Mouse (Mus musculus) embryonic facial prominence, embryonic 11.5 days (tissue): ENCODE data around the gene Tmppe. TPM values are rescaled to one million over a fixed set of nuclear protein-coding genes. Genes with fewer than 3 reads are reported as not detected.
A peak's percentile ranks its signal among the peaks of the same experiment; 100 is the strongest.

ENCODE experiments used
- ATAC-seq: fragments of 200-750 bp; cut with Nextera tagmentation; replicated peaks from 2 replicates; pipeline ENCODE4 v1.8.0; 2017; ENCODE audit warnings: low read depth; ENCODE audit not compliant: insufficient number of reproducible peaks, low FRiP score, low TSS enrichment
- DNase-seq: peaks from one replicate; pipeline ENCODE4 v3.0.0-alpha.2; 2015; ENCODE audit warnings: low spot score
- H3K27ac ChIP-seq: fragments of 300-500 bp; sonication (generic); replicated peaks from 2 replicates; pipeline ENCODE4 v1.5.1; 2014; ENCODE audit warnings: mild to moderate bottlenecking, low read depth, low read length, control low read depth
- H3K27me3 ChIP-seq: fragments of 300-500 bp; sonication (generic); 2 replicates; pipeline ENCODE4 v1.6.1; 2014; ENCODE audit warnings: mild to moderate bottlenecking, low read length, moderate library complexity, mixed read lengths; ENCODE audit not compliant: control insufficient read depth, insufficient read depth
- H3K36me3 ChIP-seq: fragments of 300-500 bp; sonication (generic); replicated peaks from 2 replicates; pipeline ENCODE4 v1.6.1; 2014; ENCODE audit warnings: low read depth, mild to moderate bottlenecking, low read length, moderate library complexity, mixed read lengths; ENCODE audit not compliant: control insufficient read depth, insufficient read depth
- H3K4me1 ChIP-seq: fragments of 300-500 bp; sonication (generic); 2 replicates; pipeline ENCODE4 v1.6.1; 2014; ENCODE audit warnings: low read length, mixed read lengths; ENCODE audit not compliant: control insufficient read depth, insufficient read depth
- H3K4me2 ChIP-seq: fragments of 300-500 bp; sonication (generic); 2 replicates; pipeline ENCODE4 v1.6.1; 2014; ENCODE audit warnings: low read depth, mild to moderate bottlenecking, control low read depth, low read length, moderate library complexity
- H3K4me3 ChIP-seq: fragments of 300-500 bp; sonication (generic); 2 replicates; pipeline ENCODE4 v1.5.1; 2014; ENCODE audit warnings: low read depth, low read length, control low read depth
- H3K9ac ChIP-seq: fragments of 300-500 bp; sonication (generic); replicated peaks from 2 replicates; pipeline ENCODE4 v1.6.1; 2014; ENCODE audit warnings: mild to moderate bottlenecking, control low read depth, low read length
- H3K9me3 ChIP-seq: fragments of 300-500 bp; sonication (generic); replicated peaks from 2 replicates; pipeline ENCODE4 v1.6.1; 2016; ENCODE audit warnings: mild to moderate bottlenecking, low read length, inconsistent platforms, mixed read lengths; ENCODE audit not compliant: control insufficient read depth
- WGBS: fragments of 180-500 bp; shearing (Covaris S2); extraction: QIAGEN DNeasy Blood & Tissue Kit; methylation state at CpG from one replicate; pipeline ENCODE4 v1.1.7; 2014; 5-methylcytosine and 5-hydroxymethylcytosine counted together
- polyA plus RNA-seq: library from polyadenylated mRNA; unstranded; fragments of >200 nt; fragmentation: Nextera tagmentation; extraction: Ambion mirVana; gene quantifications from 2 replicates; pipeline ENCODE4 v1.2.1, GENCODE M21; 2014

Gene Tmppe
- polyA plus RNA-seq, 1 experiment from 2014 or later: 2.2 TPM

DNA sequence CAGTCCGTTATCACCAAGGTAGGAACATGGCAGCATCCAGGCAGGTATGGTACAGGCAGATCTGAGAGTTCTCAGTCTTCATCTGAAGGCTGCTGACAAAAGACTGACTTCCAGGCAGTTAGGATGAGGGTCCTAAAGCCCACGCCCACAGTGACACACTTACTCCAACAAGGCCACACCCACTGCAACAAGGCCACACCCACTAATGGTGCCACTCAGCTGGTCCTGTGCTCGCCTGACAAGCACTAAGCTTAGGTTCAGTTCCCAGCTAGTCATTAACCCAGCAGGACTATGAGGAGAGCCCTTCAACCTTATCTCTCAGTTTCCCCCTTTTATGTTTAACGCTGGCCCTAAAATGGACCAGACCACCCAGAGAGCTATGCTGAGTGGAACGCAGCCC is 47.8 kb downstream of the Tmppe start:
- no peaks in the 10 kb centered on the region for H3K4me1 ChIP-seq
- no peaks in the 10 kb centered on the region for H3K36me3 ChIP-seq
- H3K9me3 ChIP-seq: no peaks in the 10 kb centered on the region
- WGBS: 84% methylated on average over 5 of the region's 5 CpGs
- no peak overlapping the region for H3K9ac ChIP-seq
- no peak overlapping the region for H3K27ac ChIP-seq
- no peaks in the 10 kb centered on the region for H3K27me3 ChIP-seq
- ATAC-seq (0 out of 2 replicates have a peak, but pooled peaks have one; percentile 29), DNase-seq (no peak)
- H3K4me2 ChIP-seq: no peak overlapping the region
- H3K4me3 ChIP-seq: no peak overlapping the region

DNA sequence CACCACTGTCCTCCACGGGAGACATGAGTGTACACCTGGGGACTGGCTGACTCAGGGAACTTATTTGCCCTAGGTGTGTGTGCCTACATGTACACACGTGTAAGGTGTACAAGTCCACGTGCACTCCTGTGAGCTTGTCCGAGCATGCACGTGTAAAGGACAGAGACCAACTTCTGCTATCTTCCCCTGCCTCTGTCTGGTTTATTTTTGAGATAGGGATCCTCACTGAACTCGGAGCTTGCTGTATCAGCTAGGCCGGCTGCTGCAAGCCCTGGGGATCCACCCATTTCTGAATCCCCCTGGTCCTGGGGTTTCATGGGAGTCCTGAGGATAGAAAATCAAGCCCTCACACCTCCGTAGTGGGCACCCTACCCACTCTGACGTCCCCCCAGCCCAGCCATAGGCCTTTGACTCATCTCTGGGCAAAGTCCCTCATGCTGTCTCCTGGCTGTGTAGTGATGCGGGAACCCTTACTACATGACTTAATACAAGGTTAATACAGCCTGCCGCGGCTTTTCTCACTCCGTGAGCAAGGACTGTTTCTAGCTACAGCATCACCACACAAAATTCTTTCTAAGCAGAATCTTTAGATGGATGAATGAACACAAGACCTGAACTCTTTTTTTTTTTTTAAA is 48.3 kb downstream of the Tmppe start:
- DNase-seq (no peak), ATAC-seq (no peak)
- Histone ChIP-seq H3K36me3 (no peaks in the 10 kb centered on the region), H3K27me3 (no peaks in the 10 kb centered on the region), H3K4me1 (no peaks in the 10 kb centered on the region), H3K9me3 (no peaks in the 10 kb centered on the region), H3K27ac (no peak overlapping the region), H3K4me3 (no peak overlapping the region), H3K4me2 (no peak overlapping the region), H3K9ac (no peak overlapping the region)
- 88% methylated on average over 13 of the region's 13 CpGs for WGBS

DNA sequence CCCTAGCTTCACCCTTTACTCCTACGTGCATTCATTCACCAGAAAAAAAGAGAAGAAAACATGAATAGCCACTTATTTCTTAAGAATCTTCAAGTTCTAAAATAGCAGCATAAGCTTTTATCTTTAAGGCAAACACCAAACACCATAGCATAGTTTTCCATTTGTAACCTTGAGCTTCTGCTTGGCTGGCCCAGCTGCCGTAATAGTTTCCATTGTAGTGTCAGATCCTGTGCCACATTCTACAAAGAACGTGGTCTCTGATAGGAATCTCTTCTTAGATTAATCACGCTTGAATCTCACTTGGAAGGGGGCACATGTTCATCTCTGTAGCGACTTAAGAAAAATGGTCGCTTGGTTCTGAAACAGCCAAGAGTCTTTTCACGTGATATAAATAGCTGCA is 50.7 kb downstream of the Tmppe start:
- WGBS: 85% methylated on average over 7 of the region's 7 CpGs

DNA sequence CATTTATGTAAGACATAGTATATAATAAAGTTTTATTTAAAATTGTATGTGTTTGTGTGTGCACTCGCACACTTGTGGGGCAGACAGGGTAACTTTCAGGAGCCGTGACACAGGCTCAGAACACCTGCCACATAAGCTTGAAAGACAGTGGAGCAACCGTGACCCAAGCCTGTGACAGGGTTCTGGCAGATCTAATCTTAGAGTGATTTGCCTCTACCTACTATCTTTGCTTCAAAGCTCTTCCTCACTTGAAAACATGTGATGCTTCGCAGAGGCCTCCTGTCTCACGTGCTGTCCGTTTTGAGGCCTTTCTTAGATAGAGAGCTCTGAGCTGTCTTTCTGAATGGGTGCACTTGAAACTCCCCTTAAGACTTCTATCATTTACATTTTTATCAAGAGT is 51.5 kb downstream of the Tmppe start:
- ATAC-seq (no peak), DNase-seq (no peak)
- 87% methylated on average over 6 of the region's 6 CpGs for WGBS
- no peak overlapping the region for H3K9ac ChIP-seq
- no peak overlapping the region for H3K4me3 ChIP-seq
- H3K4me1 ChIP-seq: no peaks in the 10 kb centered on the region
- H3K27ac ChIP-seq: no peak overlapping the region
- H3K27me3 ChIP-seq: no peaks in the 10 kb centered on the region
- H3K4me2 ChIP-seq: no peak overlapping the region
- H3K9me3 ChIP-seq: no peaks in the 10 kb centered on the region
- H3K36me3 ChIP-seq: no peaks in the 10 kb centered on the region

More for the DNA sequence above, 50.7 kb downstream of the Tmppe start:
- no peaks in the 10 kb centered on the region for H3K27me3 ChIP-seq
- ATAC-seq: no peak
- no peak for DNase-seq
- no peak overlapping the region for H3K4me3 ChIP-seq
- no peaks in the 10 kb centered on the region for H3K36me3 ChIP-seq
- H3K4me2 ChIP-seq: no peak overlapping the region
- no peaks in the 10 kb centered on the region for H3K9me3 ChIP-seq
- H3K9ac ChIP-seq: no peak overlapping the region
- no peaks in the 10 kb centered on the region for H3K4me1 ChIP-seq
- no peak overlapping the region for H3K27ac ChIP-seq

DNA sequence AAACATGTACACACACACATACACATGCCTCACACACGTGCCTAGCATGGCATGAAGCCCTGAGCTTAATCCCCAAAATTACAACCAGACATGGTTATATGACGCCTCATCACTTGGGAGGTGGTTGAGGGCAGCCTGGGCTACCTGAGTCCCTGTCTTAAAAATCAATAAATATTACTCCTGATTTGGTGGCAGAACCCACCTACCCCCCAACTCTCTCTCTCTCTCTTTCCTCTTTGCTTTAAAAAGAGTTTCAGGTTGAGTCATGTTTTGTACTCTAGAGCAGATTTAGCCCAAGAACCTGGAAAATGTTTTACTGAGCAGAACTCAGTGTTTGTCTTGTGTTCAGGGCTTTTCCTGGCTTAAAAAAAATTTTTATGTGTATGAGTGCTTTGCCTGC is 54.5 kb downstream of the Tmppe start:
- H3K4me3 ChIP-seq: no peak overlapping the region
- DNase-seq (no peak), ATAC-seq (no peak)
- H3K9ac ChIP-seq: no peak overlapping the region
- no peak overlapping the region for H3K27ac ChIP-seq
- H3K4me2 ChIP-seq: no peak overlapping the region
- H3K4me1 ChIP-seq: no peaks in the 10 kb centered on the region
- no peaks in the 10 kb centered on the region for H3K36me3 ChIP-seq
- no peaks in the 10 kb centered on the region for H3K27me3 ChIP-seq
- WGBS: 73% methylated on average over 2 of the region's 2 CpGs
- H3K9me3 ChIP-seq: no peaks in the 10 kb centered on the region

Other genes with a start within 250 kb of the Tmppe start
- gene Bcl2a1c, start 71.0 kb upstream of the Tmppe start, polyA plus RNA-seq: not detected in 2 replicates
- gene Crtap, start 10.4 kb upstream of the Tmppe start, polyA plus RNA-seq: 63.4 and 68.4 TPM in 2 replicates
- 23.3 and 27.4 TPM in 2 replicates for gene Glb1, start within 50 bp of the Tmppe start, polyA plus RNA-seq
- gene Ccr4, start 103.8 kb downstream of the Tmppe start, polyA plus RNA-seq: not detected in 2 replicates
- not detected in 2 replicates for gene C130032M10Rik, start 114.6 kb downstream of the Tmppe start, polyA plus RNA-seq
- 1.9 and 2.2 TPM in 2 replicates for gene Trim71, start 163.3 kb downstream of the Tmppe start, polyA plus RNA-seq
- 72.8 and 76.4 TPM in 2 replicates for gene Cnot10, start 239.1 kb downstream of the Tmppe start, polyA plus RNA-seq